Mouse (Mus musculus) heart, adult 18-20 months (tissue): Measurements from ENCODE around the gene Sapcd1. TPM values are rescaled to one million over a fixed set of nuclear protein-coding genes. Genes with fewer than 3 reads are reported as not detected.
A peak's percentile ranks its signal among the peaks of the same experiment; 100 is the strongest.

Experiments used
- DNase-seq, 2 experiments: peaks; one replicate each; pipeline ENCODE4 v3.0.0; 2021 to 2022; ENCODE audit warnings: mixed read lengths in 1 of 2
- total RNA-seq, 2 experiments: library from RNA; stranded (reverse); gene quantifications; 2 replicates each; pipeline ENCODE4 v1.2.3; 2021

The Sapcd1 gene
- total RNA-seq, 2 experiments from 2014 or later: not detected

DNA sequence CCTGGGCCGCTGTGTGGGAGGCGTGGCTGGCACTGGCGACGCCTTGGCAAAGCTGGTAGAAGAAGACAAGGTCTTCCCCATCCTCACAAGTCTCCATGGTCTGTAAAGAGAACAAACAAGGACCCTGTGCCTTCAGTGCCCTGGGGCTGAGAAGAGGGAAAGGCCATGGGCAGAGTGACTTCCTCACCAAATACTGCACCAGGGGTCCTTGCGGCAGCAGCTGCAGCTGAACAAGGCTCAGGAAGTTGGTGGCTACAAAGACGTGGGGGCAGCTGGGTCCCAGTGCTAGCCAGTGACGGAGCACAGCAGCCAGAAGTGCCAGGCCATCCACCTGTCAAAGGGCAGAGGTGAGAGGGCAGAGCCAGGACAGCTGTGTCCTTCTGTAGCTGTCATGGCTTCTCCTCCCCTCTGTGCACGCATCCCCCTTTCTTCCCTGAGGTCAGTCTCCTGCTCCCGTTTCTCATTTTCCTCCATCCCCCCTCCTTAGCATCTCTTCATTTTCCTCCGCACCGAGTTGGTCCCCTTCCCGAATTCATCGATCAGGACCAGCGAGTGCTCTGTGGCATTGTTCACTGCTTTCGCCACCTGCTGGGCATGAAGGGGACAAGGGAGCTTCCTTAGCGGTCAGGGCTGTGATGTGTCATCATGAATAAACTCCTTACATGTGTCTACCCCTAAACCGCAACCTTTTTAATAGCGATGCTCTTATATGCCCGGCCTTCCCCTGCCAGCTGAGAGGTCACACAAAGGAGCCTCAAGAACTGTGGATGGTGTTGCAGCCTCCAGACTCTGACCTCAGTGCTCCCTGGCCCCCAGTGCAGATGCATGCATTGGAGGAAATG, 2.1 kb upstream of the Sapcd1 start:
- DNase-seq: no peak

DNA sequence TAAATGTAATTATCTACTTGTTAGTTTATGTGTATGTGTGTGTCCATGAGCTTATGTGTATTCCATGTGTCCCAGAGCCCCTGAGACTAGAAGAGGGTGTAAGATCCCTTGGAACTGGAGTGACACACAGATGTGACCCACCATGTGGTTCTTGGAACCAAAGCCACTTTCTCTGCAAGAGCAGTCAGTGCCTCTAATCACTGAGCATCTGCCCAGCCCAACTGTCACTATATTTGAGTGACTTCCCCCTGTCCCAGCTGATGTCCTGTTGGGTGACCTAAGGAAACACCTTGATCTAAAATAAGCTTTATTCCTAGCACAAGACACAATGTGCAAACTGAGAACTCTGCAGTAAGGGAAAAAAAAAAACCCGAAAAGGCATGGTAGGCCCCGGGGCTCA, 499 bp upstream of the Sapcd1 start:
- DNase-seq: no peak

DNA sequence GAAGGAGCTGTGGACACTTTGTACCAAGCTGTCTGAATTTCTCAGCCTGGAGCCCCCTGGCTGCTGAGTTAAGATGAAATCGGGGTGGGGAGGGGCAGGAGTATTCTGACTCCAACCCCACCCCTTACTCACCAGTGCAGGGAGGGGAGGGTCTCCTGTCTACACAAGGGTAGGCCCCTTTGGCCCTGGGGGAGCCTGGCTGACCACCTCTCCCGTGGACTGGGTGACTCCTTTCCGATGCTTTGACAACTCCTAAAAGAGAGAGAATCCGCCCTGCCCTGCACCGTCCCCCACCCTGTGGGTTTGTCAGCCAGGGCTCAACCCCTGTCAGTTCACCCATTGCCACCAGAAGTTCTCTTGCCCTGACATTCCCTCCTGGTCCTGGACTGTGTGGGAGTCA, 1.6 kb downstream of the Sapcd1 start:
- no peak for DNase-seq

DNA sequence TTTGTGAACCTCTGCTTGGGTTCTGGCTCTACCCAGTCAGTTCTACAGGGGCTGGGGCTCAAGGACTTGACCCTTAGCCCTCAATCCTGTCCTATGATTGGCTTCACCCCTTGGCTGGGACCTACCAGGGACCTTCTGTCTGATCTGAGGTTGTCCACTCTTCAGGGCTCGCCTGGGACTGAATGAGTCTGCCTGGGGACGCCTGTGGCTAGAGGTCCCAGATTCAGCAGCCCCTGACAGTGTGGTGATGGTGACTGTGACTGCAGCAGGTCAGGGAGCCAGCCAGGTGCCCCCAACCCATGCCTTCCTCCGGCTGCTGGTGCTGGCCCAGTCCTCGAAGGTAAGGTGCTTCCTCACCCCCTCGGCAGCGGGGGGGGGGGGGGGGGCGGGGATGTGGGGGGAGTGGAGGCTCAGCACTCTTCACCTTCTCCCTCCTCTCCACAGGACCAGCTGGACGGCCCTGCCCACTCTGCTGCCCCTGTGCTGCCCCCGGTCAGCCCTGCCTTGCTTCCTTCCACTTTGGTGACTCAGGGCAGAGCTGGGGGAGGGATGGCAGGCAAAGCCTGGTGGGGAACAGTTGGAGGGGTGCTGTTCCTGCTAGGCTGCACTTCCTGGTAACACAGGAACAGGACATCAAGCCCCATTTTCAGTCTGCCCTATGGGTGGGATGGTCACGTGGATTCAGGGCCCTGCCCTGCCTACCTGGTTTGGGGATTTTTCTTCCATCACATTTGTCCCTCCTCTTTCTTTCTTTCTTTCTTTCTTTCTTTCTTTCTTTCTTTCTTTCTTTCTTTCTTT, 2.9 kb downstream of the Sapcd1 start:
- peak in 1 of 2 experiments; percentile 42 for DNase-seq

DNA sequence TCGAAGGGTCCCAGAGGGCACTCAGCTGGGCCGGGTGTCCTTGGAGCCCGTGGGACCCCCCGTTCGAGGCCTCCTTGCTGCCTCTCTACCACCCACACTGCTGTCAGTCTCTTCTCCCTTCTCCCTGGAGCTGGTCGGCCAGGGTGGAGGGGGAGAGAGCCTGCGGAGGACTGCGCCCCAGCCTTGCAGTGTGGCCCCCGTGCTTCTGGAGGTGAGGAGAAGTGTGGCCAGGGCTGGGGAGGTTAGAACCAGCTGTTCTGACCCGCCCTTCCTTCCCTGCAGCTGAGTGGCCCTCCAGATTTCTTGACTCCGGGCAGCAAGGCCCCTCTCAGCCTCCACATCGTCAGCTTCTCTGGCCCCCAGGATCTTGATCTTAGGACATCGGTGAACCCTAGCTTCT, 3.6 kb downstream of the Sapcd1 start:
- DNase-seq: no peak

DNA sequence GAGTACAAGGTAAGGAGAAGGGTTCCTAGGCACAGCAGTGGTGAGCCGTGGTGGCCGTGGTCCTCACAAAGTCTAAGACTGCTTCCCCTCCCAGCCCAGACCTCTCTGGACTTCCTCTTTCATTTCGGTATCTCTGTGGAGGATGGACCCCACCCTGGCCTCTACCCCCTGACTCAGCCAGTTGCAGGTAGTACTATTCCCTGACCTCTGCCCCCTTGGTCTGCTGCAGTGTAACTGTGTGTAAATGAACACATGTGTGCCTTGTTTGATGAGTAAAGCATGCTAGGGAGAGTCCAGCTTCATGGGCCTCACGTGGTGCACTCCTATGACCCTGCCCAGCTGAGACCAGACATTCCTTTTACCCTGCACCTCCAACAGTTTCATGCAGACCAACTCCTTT, 4.1 kb downstream of the Sapcd1 start:
- peak in 1 of 2 experiments; percentile 47 for DNase-seq

DNA sequence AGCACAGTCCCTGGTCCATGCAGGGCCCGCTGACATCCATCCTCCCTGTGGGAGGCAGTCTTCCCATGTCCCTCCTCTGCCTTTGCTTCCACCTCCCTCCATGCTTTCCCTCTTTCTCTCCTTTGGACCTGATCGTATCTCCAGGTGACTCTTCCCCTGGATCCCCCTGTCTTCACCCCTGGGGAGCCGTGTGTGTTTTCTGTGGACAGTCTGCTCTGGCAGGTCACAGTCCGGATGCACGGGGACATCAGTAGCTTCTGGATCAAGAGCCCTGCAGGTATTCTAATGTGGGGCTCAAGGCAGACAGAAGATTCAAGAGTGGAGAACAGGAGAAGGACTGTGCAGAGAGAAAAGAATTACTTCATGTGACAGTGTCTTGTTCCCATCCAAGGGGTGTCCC, 4.6 kb downstream of the Sapcd1 start:
- no peak for DNase-seq

DNA sequence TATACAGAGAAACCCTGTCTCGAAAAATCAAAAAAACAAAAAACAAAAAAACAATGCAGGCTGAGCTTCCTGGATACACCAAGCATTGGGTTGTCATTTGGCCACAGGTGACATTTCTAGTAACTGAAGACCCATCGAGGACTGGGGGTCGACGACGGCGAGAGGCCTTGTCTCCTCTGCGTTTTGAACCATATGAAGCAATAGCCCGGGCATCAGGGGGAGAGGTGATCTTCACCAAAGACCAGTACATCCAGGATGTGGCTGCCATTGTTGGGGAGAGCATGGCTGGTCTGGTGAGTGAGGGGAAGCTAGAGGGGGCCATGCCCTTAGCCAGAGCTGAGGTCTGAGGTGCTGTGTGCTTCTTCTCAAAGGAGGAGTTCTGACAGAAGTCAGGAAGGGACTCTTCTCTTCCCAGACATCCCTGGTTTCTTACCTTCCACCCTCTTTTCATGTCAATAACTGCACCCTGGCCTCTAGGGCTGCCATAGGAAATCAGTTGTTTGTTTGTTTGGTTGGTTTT, 5.2 kb downstream of the Sapcd1 start:
- DNase-seq: no peak

DNA sequence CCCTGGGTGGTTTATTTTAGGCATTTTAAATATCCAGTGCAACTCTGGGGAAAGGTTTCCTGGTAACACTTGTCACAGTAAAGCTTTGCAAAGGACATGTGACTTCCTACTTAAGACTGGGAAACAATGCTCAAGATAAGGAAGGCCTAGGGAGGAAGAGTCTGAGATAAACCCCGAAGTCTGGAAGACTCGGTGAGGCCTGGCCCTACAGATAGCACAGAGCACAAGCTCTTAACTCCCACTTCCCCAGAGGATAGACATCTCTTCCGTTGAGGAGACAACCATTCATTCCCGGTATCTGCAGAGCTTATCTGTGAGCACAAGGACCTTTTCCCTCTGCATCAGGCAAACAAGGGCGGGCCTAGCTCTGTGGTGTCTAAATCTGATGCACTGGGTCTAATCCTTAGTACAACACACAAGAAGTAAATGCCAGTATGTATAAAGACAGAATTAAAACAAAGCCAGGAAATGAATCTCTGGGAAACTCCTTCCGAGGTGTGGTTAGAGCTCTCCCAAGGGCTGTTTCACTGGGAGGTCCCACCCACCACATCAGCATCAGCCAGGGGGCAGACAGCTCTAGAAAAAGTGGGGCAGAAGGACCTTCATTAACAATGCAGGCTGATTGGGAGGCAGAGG, 5.9 kb downstream of the Sapcd1 start:
- DNase-seq: peak; percentile 58 to 63

DNA sequence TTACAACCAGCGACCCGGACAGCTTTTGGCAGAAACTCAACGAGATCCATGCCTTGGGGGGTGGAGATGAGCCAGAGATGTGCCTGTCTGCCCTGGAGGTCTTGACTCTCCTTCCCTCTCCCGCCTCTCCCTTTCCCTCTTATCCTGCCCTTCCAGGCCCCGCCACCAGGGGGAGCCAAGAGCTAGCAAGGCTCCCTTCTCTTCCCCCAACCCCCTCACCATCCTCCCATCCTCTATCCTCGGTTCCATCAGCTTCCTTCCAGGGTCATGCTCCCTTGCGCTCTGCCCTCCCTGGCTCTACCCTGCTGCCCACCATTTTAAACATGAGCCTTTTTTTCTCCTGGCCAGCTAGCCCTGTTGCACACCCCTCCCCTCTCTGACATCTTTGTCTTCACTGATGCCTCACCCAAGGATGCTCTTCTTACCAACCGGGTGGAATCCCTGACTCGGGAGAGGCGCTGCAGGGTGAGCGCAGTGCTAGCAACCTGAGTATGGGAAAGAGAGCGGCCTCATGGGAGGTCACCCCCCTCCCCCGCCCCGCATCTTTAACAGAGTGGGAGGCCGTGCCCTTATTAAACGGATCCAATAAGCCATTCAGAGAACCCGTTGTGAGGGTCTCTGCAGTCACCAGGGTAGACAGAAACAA, 6.5 kb downstream of the Sapcd1 start:
- peak; percentile 87 to 96 for DNase-seq

DNA sequence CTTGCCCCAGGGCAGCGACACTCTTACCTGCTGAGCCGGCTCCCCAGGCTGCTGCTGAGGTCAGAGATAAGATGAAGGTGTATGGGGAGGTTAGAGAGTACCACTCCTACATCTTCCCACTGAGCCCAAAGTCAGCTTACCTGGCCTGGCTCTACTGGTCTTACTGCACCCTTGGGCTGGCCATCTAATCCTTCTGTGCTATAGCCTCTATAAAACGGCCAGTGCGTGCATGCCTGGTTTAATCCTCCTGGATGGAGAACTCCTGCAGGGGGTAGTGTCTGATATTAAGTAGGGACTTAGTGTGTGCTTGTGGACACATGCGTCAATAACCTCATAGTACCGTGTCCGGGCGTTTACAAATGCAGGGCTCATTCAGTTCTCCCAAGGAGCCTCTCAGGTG, 7.3 kb downstream of the Sapcd1 start:
- no peak for DNase-seq

DNA sequence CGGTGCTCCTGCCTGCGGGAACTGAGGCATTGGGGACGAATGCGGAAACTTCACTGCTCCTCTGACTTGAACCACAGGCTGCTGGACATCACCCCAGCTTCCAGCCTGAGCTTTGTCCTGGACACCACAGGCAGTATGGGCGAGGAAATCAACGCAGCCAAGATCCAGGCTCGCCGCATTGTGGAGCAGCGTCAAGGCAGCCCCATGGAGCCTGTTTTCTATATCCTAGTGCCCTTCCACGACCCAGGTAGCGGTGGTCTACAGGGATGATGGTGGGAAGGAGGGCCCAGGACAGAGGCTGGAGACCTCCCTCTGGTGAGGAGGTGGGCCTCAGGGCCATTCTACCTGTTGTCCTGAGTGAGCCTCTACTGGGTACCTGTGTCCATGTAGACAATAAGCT, 7.9 kb downstream of the Sapcd1 start:
- no peak for DNase-seq

DNA sequence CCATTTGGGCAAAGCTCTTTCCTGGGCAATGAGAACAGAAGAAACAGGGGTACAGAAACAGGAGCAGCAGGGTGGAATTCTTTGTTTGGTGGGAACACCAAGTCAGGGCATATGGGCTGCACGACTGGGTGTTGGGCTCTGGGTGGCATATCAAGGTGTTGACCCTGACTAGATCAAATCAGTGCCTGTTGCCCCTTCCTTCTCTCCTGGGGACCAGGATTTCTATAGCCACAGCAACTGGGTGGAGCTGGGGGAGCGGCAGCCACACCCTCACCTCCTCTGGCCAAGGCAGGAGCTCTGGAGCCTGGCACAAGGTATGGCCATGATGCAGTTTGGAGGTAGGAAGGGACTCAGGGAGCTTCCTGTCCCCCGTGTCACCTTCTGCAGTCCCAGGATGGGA, 9.6 kb downstream of the Sapcd1 start:
- no peak for DNase-seq

DNA sequence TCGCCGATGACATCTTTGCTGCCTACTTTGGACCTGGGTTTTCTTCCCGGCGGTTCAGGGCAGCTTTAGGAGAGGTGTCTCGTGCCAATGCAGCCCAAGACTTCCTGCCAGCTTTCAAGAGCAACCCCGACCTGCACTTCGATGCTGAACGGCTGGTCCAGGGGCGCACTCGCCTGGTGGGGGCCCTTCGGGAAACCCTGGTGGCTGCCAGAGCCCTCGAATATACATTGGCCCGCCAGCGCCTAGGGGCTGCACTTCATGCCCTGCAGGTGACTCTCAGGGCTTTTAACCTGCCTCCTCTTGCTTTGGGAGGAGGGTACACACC, 10.1 kb downstream of the Sapcd1 start:
- no peak for DNase-seq

DNA sequence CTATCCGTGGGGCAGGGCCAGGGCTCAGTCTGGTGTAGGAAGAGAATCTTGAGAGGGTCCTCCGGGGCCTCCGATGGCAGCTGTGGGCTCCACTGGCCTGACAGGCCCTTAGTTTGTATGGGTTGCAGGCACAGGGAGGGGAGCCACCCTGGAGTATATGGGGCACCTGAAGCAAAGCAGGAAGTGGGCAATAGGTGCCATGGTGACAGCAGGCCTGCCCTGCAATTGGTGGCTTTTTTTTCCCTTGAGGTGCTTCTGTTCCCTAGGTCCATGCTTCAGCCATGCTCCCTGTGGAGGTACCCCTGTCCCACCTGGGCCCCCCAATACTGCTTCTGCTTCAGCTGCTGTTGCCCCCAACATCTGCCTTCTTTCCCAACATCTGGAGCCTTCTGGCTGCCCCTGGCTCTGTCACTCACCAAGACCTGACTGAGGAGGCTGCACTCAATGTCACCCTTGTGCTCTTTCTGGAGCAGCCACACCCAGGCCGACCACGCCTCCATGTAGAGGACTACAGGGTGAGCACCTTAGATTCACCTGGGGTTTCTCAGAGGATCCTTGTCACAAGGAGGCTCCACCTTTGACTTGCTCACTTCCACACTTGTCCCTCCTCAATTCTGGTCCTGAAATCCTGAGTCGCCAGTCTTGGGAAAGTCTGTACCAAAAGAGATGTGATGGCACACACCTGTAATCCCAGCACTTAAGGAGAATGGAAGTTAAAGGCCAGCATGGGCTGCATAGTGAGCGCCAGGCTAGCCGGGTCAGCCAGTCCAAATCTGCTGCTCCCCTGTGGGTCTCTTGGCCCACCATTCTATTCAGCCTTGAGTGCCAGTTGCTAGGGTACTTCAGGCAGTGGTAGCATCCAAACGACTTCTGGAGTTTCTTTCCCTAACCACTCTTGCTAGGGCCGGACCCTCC, 10.8 kb downstream of the Sapcd1 start:
- DNase-seq: no peak

DNA sequence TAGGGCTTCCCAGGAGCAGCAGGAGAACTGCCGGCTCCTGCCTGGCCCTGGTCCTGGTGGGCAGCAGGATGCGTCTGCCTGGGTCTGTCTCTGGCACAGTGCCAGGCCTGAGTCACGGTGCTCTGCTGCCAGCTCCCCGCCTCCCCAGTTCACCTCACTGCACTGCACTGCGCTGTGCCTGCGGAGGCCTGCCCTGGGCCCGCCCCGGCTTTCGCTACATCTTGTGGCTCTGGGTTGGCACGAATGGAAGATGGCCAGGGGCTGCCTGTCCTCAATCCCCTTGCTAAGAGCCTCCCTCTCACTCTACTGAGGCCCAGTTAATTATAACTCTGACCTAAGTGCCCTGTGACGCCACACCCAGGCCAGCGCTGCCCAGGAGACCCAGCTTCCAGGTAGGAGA, 11.4 kb downstream of the Sapcd1 start, which contains the start of gene Vwa7:
Vwa7 (plus strand) TSS at position 204 of the 400 bp plus-strand sequence.
- DNase-seq: peak; percentile 48 to 57

DNA sequence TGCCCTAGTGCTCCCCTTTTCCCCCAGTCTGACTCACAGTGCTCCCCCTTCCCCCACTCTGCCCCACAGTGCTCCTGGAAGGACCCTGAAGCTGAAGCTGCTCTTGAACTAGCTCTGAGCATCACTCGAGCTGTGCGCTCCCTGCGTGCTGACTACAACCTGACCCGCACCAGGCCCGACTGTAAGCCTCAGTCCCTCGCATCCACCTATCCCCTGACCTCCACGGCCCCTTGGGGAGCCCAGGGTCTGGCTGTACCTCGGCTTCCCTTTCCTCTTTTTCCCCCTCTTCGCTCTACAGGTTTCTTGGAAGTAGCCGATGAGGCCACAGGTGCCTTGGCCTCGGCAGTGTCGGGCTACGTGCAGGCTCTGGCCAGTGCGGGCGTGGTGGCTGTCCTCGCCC, 12.5 kb downstream of the Sapcd1 start:
- no peak for DNase-seq

DNA sequence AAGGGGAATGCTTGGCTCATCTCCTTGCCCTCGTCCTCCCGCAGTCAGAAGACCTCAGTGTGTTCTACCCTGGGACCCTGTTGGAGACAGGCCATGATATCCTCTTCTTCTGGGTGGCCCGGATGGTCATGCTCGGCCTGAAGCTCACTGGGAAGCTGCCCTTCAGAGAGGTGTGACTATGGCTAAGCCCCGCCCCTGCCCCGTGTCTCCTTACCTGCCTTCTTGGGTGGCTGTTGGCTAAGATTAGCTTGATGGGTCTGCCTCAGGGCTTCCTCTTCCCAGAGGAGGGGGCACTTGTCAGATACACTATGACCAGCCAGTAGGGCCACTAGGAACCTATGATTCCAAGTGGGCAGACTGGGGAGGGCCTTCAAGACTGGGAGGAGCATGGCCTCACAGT, 14.6 kb downstream of the Sapcd1 start:
- DNase-seq: no peak

DNA sequence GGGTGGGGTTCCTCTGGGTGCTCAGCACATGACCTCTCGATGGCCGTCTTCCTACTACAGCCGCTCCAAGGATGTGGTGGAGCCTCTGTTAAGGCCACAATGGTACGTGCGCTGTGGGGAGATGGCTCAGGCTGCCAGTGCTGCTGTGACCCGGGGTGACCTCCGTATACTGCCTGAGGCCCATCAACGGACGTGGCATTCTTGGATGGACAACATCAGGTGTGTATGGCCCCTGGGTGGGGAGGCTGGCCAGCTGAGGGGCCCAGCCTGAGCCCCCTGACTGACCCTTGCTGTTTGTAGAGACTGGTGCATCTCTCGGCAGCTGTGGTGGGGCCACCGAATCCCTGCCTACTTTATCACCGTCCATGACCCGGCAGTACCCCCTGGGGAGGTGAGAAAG, 15.4 kb downstream of the Sapcd1 start:
- no peak for DNase-seq

DNA sequence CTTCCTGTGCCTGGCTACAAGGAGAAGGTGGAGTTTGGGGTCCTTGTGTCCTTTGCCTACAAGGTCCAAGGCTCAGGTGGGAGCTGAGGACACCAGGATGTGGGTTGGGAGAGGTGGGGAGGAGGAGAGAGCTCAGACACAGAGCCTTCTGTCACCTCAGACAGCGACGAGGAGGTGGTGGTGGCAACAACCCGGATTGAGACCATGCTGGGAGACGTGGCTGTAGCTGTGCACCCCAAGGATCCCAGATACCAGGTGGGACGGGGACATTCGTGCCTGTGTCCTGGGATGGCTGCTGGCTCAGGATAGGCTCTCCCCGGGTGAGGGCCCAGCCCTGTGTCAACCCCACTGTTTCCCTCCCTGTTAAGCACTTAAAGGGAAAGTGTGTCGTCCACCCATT, 16.4 kb downstream of the Sapcd1 start:
- no peak for DNase-seq

DNA sequence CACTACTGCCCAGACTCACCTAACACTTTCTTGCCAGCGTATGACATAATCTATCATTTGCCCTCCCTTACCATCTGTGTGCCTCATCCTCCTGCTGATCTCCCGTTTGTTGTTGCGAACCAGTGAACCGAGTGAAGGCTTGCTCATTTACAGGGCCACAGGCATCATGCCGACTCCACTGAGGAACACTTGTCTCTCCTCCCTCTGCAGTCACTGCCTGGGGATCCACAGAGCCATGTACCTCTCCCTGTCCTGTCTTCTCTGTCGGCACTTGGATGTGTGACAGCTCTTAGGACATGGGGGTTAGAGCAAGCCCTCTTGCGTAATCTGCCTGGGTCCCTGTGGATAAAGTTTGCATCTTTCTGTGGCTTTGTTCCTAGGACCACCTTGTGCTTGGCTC, 18.2 kb downstream of the Sapcd1 start:
- DNase-seq: no peak
